Mouse (Mus musculus) bone marrow macrophage, adult 2 months (primary cell): ENCODE results near the gene Zfp637.

Experiments
- CTCF ChIP-seq: IDR thresholded peaks from 2 replicates; pipeline ENCODE4 v1.5.1; 2012; ENCODE audit warnings: low read depth, mild to moderate bottlenecking, low read length, moderate library complexity
- POLR2A ChIP-seq: IDR thresholded peaks from 2 replicates; pipeline ENCODE4 v1.6.1; 2012; ENCODE audit warnings: mild to moderate bottlenecking, low read depth, low read length, borderline replicate concordance

DNA sequence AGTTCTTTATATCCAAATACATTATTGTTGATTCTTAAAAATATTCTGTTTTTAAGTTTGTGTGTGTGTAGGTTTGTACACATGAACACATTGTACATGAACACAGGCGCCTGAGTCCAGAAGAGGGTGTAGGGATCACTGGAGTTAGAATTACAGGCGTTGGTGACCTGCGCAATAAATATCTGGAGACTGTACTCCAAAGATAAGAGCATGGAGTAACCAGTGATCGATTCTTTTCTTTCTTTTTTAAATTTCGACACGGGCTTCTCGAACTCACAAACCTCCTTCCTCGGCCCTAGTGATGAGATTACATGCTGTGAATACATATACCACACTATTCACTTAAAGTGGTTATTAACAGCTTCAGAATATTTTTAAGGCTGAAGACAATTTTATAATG lies 21.5 kb downstream of the Zfp637 start:
- TF ChIP-seq CTCF (no peak), POLR2A (no peak)
